Mouse (Mus musculus) erythroid progenitor cell, adult 5-6 weeks (primary cell): ENCODE measurements around the gene Krtap19-5. TPM values are rescaled to one million over a fixed set of nuclear protein-coding genes. Genes with fewer than 3 reads are reported as not detected.

Experiments
- ATAC-seq: replicated peaks from 2 replicates; pipeline ENCODE4 v1.8.0; 2016; ENCODE audit warnings: moderate number of reproducible peaks, mild to moderate bottlenecking, moderate TSS enrichment, inconsistent platforms; ENCODE audit not compliant: poor library complexity, low FRiP score, severe bottlenecking
- total RNA-seq, 2 experiments: library from RNA; stranded (forward) in 1 of 2; stranded (reverse) in 1 of 2; fragments of 150-400 nt in 1 of 2; fragments of 186-747, 209-891 nt in 1 of 2; gene quantifications; 2 replicates each; pipeline versions ENCODE4 v1.2.3 to v1.2.4; 2015 to 2017; ENCODE audit warnings: low replicate concordance in 2 of 2

Krtap19-5 gene
- total RNA-seq (2015; ENCODE audit: low replicate concordance) (not detected in 2 replicates), total RNA-seq (2017; ENCODE audit: low replicate concordance) (not detected in 2 replicates)

GRCm38 (mm10) chr16:88896357-88896756, at the start of gene Krtap19-5:
Krtap19-5 (minus strand) TSS chr16:88896457.
- ATAC-seq, result no peak

GRCm38 (mm10) chr16:88941106-88941505, 44.8 kb upstream of the Krtap19-5 start:
- ATAC-seq, result no peak

- no peak for ATAC-seq
Observed at GRCm38 (mm10) chr16:88938252-88938651, 42.0 kb upstream of the Krtap19-5 start.

GRCm38 (mm10) chr16:88932165-88932564, 35.9 kb upstream of the Krtap19-5 start, which contains the start of gene Krtap19-9b:
Krtap19-9b (minus strand) TSS chr16:88932265.
- ATAC-seq, result no peak

GRCm38 (mm10) chr16:88886870-88887269, 9.4 kb downstream of the Krtap19-5 start:
- ATAC-seq, result no peak

DNA sequence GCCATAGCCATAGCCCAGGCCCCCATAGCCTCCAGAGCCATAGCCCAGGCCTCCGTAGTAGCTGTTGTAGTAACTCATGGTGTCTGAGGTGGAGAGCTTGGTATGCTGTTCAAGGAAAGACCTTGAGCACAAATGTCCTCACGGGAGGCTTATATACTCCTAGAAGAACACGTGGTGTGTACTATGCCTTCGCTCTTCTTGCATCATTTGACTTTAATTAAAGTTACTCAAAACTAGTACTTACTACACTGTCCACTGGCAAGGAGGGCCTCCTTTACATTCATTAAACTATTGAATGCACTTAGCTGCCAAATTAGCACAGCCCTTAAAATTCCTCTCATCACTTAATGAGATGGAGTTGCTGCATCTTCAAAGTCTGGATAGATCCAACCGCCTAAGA, 11.3 kb downstream of the Krtap19-5 start, which contains the start of gene Krtap19-4:
Gene Krtap19-4 (minus strand): TSS at position 101 of the 400 bp plus-strand sequence.
- ATAC-seq, result no peak

DNA sequence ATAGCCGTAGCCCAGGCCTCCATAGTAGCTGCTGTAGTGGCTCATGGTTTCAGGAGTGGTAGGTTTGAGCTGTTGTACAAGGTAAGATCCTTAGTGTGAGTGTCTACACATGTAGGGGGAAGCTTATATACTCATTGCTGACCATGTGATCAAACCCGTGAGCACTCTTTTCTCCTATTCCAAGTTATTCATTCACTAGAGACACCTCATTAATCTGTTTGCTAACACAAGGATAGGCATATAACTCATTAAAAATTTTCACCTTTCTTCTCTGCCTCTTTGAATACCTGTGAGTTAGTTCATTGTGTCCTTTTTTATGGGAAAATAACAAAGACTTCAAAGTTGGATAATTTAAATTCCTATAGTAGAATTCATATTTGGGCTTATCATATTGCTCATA, 18.3 kb downstream of the Krtap19-5 start, which contains the start of gene Krtap19-3:
Gene Krtap19-3 (minus strand): TSS at position 101 of the 400 bp plus-strand sequence.
- ATAC-seq, result no peak

DNA sequence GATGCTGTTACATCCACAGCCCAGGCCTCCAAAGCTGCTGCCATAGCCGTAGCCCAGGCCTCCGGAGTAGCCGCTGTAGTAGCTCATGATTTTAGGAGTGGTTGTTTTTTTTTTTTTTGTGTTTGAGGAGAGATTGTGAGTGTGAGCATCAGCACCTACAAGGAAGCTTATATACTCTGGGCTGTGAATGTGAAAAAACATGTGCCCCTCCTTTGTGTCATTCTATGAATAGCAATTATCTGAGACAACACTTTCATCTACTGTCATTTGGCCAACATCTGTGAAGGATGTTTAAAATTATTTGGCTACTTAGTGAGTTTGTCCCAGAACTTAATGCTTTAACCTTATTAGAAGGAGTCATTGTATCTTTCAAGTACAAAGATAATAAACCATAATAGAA, 22.1 kb downstream of the Krtap19-5 start, which contains the start of gene Krtap19-2:
Gene Krtap19-2 (minus strand): TSS at position 101 of the 400 bp plus-strand sequence.
- ATAC-seq, result no peak

DNA sequence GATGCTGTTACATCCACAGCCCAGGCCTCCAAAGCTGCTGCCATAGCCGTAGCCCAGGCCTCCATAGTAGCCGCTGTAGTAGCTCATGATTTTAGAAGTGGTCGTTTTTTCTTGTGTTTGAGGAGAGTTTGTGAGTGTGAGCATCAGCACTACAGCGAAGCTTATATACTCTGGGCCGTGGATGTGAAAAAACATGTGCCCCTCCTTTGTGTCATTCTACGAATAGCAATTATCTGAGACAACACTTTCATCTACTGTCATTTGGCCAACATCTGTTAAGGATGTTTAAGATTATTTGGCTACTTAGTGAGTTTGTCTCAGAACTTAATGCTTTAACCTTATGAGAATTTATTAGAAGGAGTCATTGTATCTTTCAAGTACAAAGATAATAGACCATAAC, 26.9 kb downstream of the Krtap19-5 start, which contains the start of gene Krtap19-1:
Gene Krtap19-1 (minus strand): TSS at position 101 of the 400 bp plus-strand sequence.
- ATAC-seq, result no peak

DNA sequence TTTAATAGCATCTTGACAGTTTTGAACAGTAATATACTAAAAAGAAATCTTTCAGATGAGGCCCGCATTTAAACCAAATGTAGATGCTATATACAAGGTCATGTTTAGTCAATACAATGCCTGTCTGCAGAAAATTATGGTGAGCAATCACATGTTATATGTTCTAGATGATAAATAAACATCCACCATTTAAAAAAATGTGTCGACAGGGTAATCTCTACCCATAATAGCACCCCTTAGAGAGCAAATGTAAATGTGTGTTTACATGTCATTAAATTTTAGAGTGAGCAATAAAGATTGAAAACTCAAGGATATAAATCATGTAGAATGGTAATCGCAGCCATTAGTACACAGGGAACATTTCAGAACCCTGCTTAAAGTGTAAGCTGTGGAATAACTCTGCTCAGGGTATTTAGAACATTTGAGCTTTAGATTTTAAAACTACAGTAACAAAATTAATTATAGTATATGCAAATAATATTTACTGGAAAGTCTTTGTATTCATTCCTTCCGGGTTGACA, 31.3 kb downstream of the Krtap19-5 start:
- no peak for ATAC-seq

DNA sequence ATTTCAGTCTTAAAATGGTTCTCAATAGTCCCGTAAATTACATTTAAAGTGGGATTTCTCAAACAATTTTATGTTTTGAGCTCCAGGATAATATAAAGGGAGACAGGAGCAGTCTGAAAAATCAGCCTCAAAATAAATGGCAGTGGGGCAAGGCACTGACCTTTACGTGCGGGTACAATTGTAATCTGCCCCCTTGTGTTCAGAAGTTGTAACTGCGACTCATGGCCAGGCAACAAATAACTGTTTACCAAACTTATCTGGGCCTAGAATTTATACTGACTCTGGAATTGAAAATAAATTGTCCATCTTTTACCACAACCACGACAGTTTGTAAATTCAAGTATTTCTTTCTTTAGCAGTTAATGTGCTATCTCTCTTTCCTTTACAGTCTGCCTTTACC, 44.8 kb downstream of the Krtap19-5 start:
- no peak for ATAC-seq

DNA sequence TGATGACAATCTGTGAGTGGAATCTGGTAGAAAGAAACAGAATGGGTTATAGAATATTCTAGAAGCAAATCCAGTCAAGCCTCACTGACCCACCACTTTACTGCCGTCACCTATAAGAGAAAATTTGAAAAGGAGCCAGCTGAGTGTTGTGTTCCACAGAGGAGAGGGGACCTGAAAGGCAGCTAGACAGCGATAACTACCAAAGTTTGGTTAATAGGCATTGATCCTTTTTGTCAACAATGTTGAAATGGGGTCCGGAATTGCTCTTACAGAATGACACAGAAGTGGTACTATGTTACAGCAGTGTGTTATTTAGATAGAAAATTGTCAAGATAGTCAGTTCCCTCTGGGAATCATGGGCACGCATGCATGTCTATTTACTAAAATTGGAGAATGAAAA, 47.7 kb downstream of the Krtap19-5 start:
- ATAC-seq, result no peak

GRCm38 (mm10) chr16:88847363-88847762, 48.9 kb downstream of the Krtap19-5 start:
- ATAC-seq, result no peak

Other genes with a start within 250 kb of the Krtap19-5 start
- gene Krtap26-1, start 248.7 kb downstream of the Krtap19-5 start, total RNA-seq (2015; ENCODE audit: low replicate concordance), result not detected in 2 replicates
- not detected in 2 replicates for gene Krtap26-1, start 248.7 kb downstream of the Krtap19-5 start, total RNA-seq (2017; ENCODE audit: low replicate concordance)
- gene Krtap27-1, start 224.8 kb downstream of the Krtap19-5 start, total RNA-seq (2015; ENCODE audit: low replicate concordance), result not detected in 2 replicates
- gene Krtap27-1, start 224.8 kb downstream of the Krtap19-5 start, total RNA-seq (2017; ENCODE audit: low replicate concordance), result not detected in 2 replicates
- not detected in 2 replicates for gene 2310061N02Rik, start 188.5 kb downstream of the Krtap19-5 start, total RNA-seq (2015; ENCODE audit: low replicate concordance)
- not detected in 2 replicates for gene 2310061N02Rik, start 188.5 kb downstream of the Krtap19-5 start, total RNA-seq (2017; ENCODE audit: low replicate concordance)
- gene Krtap13-1, start 167.6 kb downstream of the Krtap19-5 start, total RNA-seq (2015; ENCODE audit: low replicate concordance), result not detected in 2 replicates
- not detected in 2 replicates for gene Krtap13-1, start 167.6 kb downstream of the Krtap19-5 start, total RNA-seq (2017; ENCODE audit: low replicate concordance)
- not detected in 2 replicates for gene Krtap13, start 144.8 kb downstream of the Krtap19-5 start, total RNA-seq (2015; ENCODE audit: low replicate concordance)
- gene Krtap13, start 144.8 kb downstream of the Krtap19-5 start, total RNA-seq (2017; ENCODE audit: low replicate concordance), result not detected in 2 replicates
- not detected in 2 replicates for gene 2310034C09Rik, start 137.6 kb downstream of the Krtap19-5 start, total RNA-seq (2015; ENCODE audit: low replicate concordance)
- not detected in 2 replicates for gene 2310034C09Rik, start 137.6 kb downstream of the Krtap19-5 start, total RNA-seq (2017; ENCODE audit: low replicate concordance)
- not detected in 2 replicates for gene 2310057N15Rik, start 122.3 kb downstream of the Krtap19-5 start, total RNA-seq (2015; ENCODE audit: low replicate concordance)
- gene 2310057N15Rik, start 122.3 kb downstream of the Krtap19-5 start, total RNA-seq (2017; ENCODE audit: low replicate concordance), result not detected in 2 replicates
- not detected in 2 replicates for gene Gm5965, start 118.6 kb downstream of the Krtap19-5 start, total RNA-seq (2015; ENCODE audit: low replicate concordance)
- gene Gm5965, start 118.6 kb downstream of the Krtap19-5 start, total RNA-seq (2017; ENCODE audit: low replicate concordance), result not detected in 2 replicates
- not detected in 2 replicates for gene Gm20741, start 84.2 kb downstream of the Krtap19-5 start, total RNA-seq (2015; ENCODE audit: low replicate concordance)
- gene Gm20741, start 84.2 kb downstream of the Krtap19-5 start, total RNA-seq (2017; ENCODE audit: low replicate concordance), result not detected in 2 replicates
- not detected in 2 replicates for gene Krtap15, start 76.2 kb downstream of the Krtap19-5 start, total RNA-seq (2015; ENCODE audit: low replicate concordance)
- not detected in 2 replicates for gene Krtap15, start 76.2 kb downstream of the Krtap19-5 start, total RNA-seq (2017; ENCODE audit: low replicate concordance)
- not detected in 2 replicates for gene Krtap14, start 70.3 kb downstream of the Krtap19-5 start, total RNA-seq (2015; ENCODE audit: low replicate concordance)
- not detected in 2 replicates for gene Krtap14, start 70.3 kb downstream of the Krtap19-5 start, total RNA-seq (2017; ENCODE audit: low replicate concordance)
- gene Krtap19-1, start 27.0 kb downstream of the Krtap19-5 start, total RNA-seq (2015; ENCODE audit: low replicate concordance), result not detected in 2 replicates
- gene Krtap19-1, start 27.0 kb downstream of the Krtap19-5 start, total RNA-seq (2017; ENCODE audit: low replicate concordance), result not detected in 2 replicates
- not detected in 2 replicates for gene Krtap19-2, start 22.2 kb downstream of the Krtap19-5 start, total RNA-seq (2015; ENCODE audit: low replicate concordance)
- not detected in 2 replicates for gene Krtap19-2, start 22.2 kb downstream of the Krtap19-5 start, total RNA-seq (2017; ENCODE audit: low replicate concordance)
- not detected in 2 replicates for gene Krtap19-3, start 18.4 kb downstream of the Krtap19-5 start, total RNA-seq (2015; ENCODE audit: low replicate concordance)
- not detected in 2 replicates for gene Krtap19-3, start 18.4 kb downstream of the Krtap19-5 start, total RNA-seq (2017; ENCODE audit: low replicate concordance)
- not detected in 2 replicates for gene Krtap19-4, start 11.4 kb downstream of the Krtap19-5 start, total RNA-seq (2015; ENCODE audit: low replicate concordance)
- gene Krtap19-4, start 11.4 kb downstream of the Krtap19-5 start, total RNA-seq (2017; ENCODE audit: low replicate concordance), result not detected in 2 replicates
- gene Krtap19-9b, start 35.8 kb upstream of the Krtap19-5 start, total RNA-seq (2015; ENCODE audit: low replicate concordance), result not detected in 2 replicates
- gene Krtap19-9b, start 35.8 kb upstream of the Krtap19-5 start, total RNA-seq (2017; ENCODE audit: low replicate concordance), result not detected in 2 replicates
- not detected in 2 replicates for gene Krtap16-3, start 66.4 kb upstream of the Krtap19-5 start, total RNA-seq (2015; ENCODE audit: low replicate concordance)
- not detected in 2 replicates for gene Krtap16-3, start 66.4 kb upstream of the Krtap19-5 start, total RNA-seq (2017; ENCODE audit: low replicate concordance)
- not detected in 2 replicates for gene Krtap22-2, start 114.3 kb upstream of the Krtap19-5 start, total RNA-seq (2015; ENCODE audit: low replicate concordance)
- not detected in 2 replicates for gene Krtap22-2, start 114.3 kb upstream of the Krtap19-5 start, total RNA-seq (2017; ENCODE audit: low replicate concordance)
- not detected in 2 replicates for gene Gm10229, start 118.8 kb upstream of the Krtap19-5 start, total RNA-seq (2015; ENCODE audit: low replicate concordance)
- not detected in 2 replicates for gene Gm10229, start 118.8 kb upstream of the Krtap19-5 start, total RNA-seq (2017; ENCODE audit: low replicate concordance)
- gene Krtap6-1, start 135.2 kb upstream of the Krtap19-5 start, total RNA-seq (2015; ENCODE audit: low replicate concordance), result not detected in 2 replicates
- not detected in 2 replicates for gene Krtap6-1, start 135.2 kb upstream of the Krtap19-5 start, total RNA-seq (2017; ENCODE audit: low replicate concordance)
- not detected in 2 replicates for gene Gm10228, start 145.0 kb upstream of the Krtap19-5 start, total RNA-seq (2015; ENCODE audit: low replicate concordance)
- not detected in 2 replicates for gene Gm10228, start 145.0 kb upstream of the Krtap19-5 start, total RNA-seq (2017; ENCODE audit: low replicate concordance)
- not detected in 2 replicates for gene Krtap6-5, start 151.4 kb upstream of the Krtap19-5 start, total RNA-seq (2015; ENCODE audit: low replicate concordance)
- not detected in 2 replicates for gene Krtap6-5, start 151.4 kb upstream of the Krtap19-5 start, total RNA-seq (2017; ENCODE audit: low replicate concordance)
- not detected in 2 replicates for gene 1110025L11Rik, start 167.5 kb upstream of the Krtap19-5 start, total RNA-seq (2015; ENCODE audit: low replicate concordance)
- not detected in 2 replicates for gene 1110025L11Rik, start 167.5 kb upstream of the Krtap19-5 start, total RNA-seq (2017; ENCODE audit: low replicate concordance)
- not detected in 2 replicates for gene Krtap6-3, start 187.6 kb upstream of the Krtap19-5 start, total RNA-seq (2015; ENCODE audit: low replicate concordance)
- gene Krtap6-3, start 187.6 kb upstream of the Krtap19-5 start, total RNA-seq (2017; ENCODE audit: low replicate concordance), result not detected in 2 replicates
- not detected in 2 replicates for gene Gm6358, start 244.4 kb upstream of the Krtap19-5 start, total RNA-seq (2015; ENCODE audit: low replicate concordance)
- not detected in 2 replicates for gene Gm6358, start 244.4 kb upstream of the Krtap19-5 start, total RNA-seq (2017; ENCODE audit: low replicate concordance)